Mouse (Mus musculus) hindbrain, embryonic 13.5 days (tissue): Measurements from ENCODE around the gene Zfp536. TPM values are rescaled to one million over a fixed set of nuclear protein-coding genes. Genes with fewer than 3 reads are reported as not detected.

Experiments used
- ATAC-seq: fragments of 200-750 bp; cut with Nextera tagmentation; 2 replicates; pipeline ENCODE4 v1.8.0; 2017; ENCODE audit warnings: moderate TSS enrichment; ENCODE audit not compliant: low FRiP score
- H3K27ac ChIP-seq: fragments of 300-500 bp; sonication (generic); 2 replicates; pipeline ENCODE4 v1.5.1; 2015; ENCODE audit warnings: inconsistent platforms, mild to moderate bottlenecking, moderate library complexity
- H3K27me3 ChIP-seq: fragments of 300-500 bp; sonication (generic); 2 replicates; pipeline ENCODE4 v1.6.1; 2015; ENCODE audit warnings: mild to moderate bottlenecking, inconsistent platforms
- H3K36me3 ChIP-seq: fragments of 300-500 bp; sonication (generic); 2 replicates; pipeline ENCODE4 v1.6.1; 2015; ENCODE audit warnings: mild to moderate bottlenecking, inconsistent platforms
- H3K4me1 ChIP-seq: fragments of 300-500 bp; sonication (generic); replicated peaks from 2 replicates; pipeline ENCODE4 v1.6.1; 2015; ENCODE audit warnings: inconsistent platforms
- H3K4me2 ChIP-seq: fragments of 300-500 bp; sonication (generic); 2 replicates; pipeline ENCODE4 v1.6.1; 2015; ENCODE audit warnings: inconsistent platforms, mild to moderate bottlenecking, moderate library complexity
- H3K4me3 ChIP-seq: fragments of 300-500 bp; sonication (generic); 2 replicates; pipeline ENCODE4 v1.5.1; 2015; ENCODE audit warnings: mild to moderate bottlenecking, inconsistent platforms
- H3K9ac ChIP-seq: fragments of 300-500 bp; sonication (generic); 2 replicates; pipeline ENCODE4 v1.6.1; 2015; ENCODE audit warnings: mild to moderate bottlenecking, inconsistent platforms
- H3K9me3 ChIP-seq: fragments of 300-500 bp; sonication (generic); 2 replicates; pipeline ENCODE4 v1.6.1; 2016; ENCODE audit warnings: inconsistent platforms
- WGBS: fragments of 180-500 bp; shearing (Covaris S2); methylation state at CpG from one replicate; pipeline ENCODE4 v1.1.7; 2015; 5-methylcytosine and 5-hydroxymethylcytosine counted together
- polyA plus RNA-seq: library from polyadenylated mRNA; unstranded; fragments of >200 nt; fragmentation: Nextera tagmentation; extraction: Ambion mirVana; gene quantifications from 2 replicates; pipeline ENCODE4 v1.2.1, GENCODE M21; 2015

The Zfp536 gene
- polyA plus RNA-seq, 1 experiment from 2014 or later, result 51.4 TPM

GRCm38 (mm10) chr7:37773906-37774305, 465 bp upstream of the Zfp536 start:
- Histone ChIP-seq H3K4me3 (peak overlapping the region; percentile 65), H3K4me2 (peak overlapping the region; percentile 92), H3K27me3 (peaks cover 17% of the 10 kb centered on the region; the same call in 1 of the 2 replicates), H3K27ac (peak overlapping the region; percentile 94; the same call in 1 of the 2 replicates), H3K4me1 (peaks cover 21% of the 10 kb centered on the region), H3K9me3 (no peaks in the 10 kb centered on the region), H3K36me3 (no peaks in the 10 kb centered on the region), H3K9ac (no peak overlapping the region)
- 9% methylated on average over 5 of the region's 5 CpGs for WGBS
- no peak for ATAC-seq

- ATAC-seq, result peak; percentile 9; the same call in 1 of the 2 replicates
- H3K36me3 ChIP-seq, result no peaks in the 10 kb centered on the region
- H3K27ac ChIP-seq, result peak overlapping the region; percentile 94
- H3K4me1 ChIP-seq, result peaks cover 33% of the 10 kb centered on the region
- peak overlapping the region; percentile 84 for H3K9ac ChIP-seq
- peaks cover 17% of the 10 kb centered on the region; the same call in 1 of the 2 replicates for H3K27me3 ChIP-seq
- H3K4me3 ChIP-seq, result peak overlapping the region; percentile 65
- H3K9me3 ChIP-seq, result no peaks in the 10 kb centered on the region
- H3K4me2 ChIP-seq, result peak overlapping the region; percentile 92
- under 1% methylated on average over 45 of the region's 46 CpGs for WGBS
Measured at GRCm38 (mm10) chr7:37772376-37773311, 797 bp downstream of the Zfp536 start.

GRCm38 (mm10) chr7:37771491-37772375, 1.7 kb downstream of the Zfp536 start:
- Histone ChIP-seq H3K4me2 (peak overlapping the region; percentile 92), H3K4me1 (peaks cover 40% of the 10 kb centered on the region), H3K36me3 (no peaks in the 10 kb centered on the region), H3K27ac (peak overlapping the region; percentile 94), H3K27me3 (peaks cover 10% of the 10 kb centered on the region; the same call in 1 of the 2 replicates), H3K9me3 (no peaks in the 10 kb centered on the region), H3K4me3 (peak overlapping the region; percentile 65), H3K9ac (peak overlapping the region; percentile 84)
- WGBS, result under 1% methylated on average over 72 of the region's 75 CpGs
- ATAC-seq, result peak; percentile 27

- 0% methylated on average over 57 of the region's 57 CpGs for WGBS
- ATAC-seq, result peak; percentile 76
- peaks cover 7% of the 10 kb centered on the region; the same call in 1 of the 2 replicates for H3K27me3 ChIP-seq
- peak overlapping the region; percentile 84 for H3K9ac ChIP-seq
- H3K4me1 ChIP-seq, result peaks cover 52% of the 10 kb centered on the region
- peak overlapping the region; percentile 65 for H3K4me3 ChIP-seq
- peak overlapping the region; percentile 91 for H3K27ac ChIP-seq
- peak overlapping the region; percentile 92 for H3K4me2 ChIP-seq
- no peaks in the 10 kb centered on the region for H3K36me3 ChIP-seq
- H3K9me3 ChIP-seq, result no peaks in the 10 kb centered on the region
Measured at GRCm38 (mm10) chr7:37770400-37771050, 2.9 kb downstream of the Zfp536 start.

- Histone ChIP-seq H3K9me3 (no peaks in the 10 kb centered on the region), H3K4me2 (peak overlapping the region; percentile 92), H3K27me3 (0 out of 2 replicates have a peak, but pooled peaks cover 2% of the 10 kb centered on the region), H3K27ac (peak overlapping the region; percentile 91), H3K4me3 (peak overlapping the region; percentile 65), H3K36me3 (no peaks in the 10 kb centered on the region), H3K4me1 (peaks cover 57% of the 10 kb centered on the region), H3K9ac (peak overlapping the region; percentile 84)
- under 1% methylated on average over 53 of the region's 53 CpGs for WGBS
- peak; percentile 58 for ATAC-seq
Measured at GRCm38 (mm10) chr7:37769526-37770399, 3.7 kb downstream of the Zfp536 start.

- Histone ChIP-seq H3K9me3 (no peaks in the 10 kb centered on the region), H3K4me2 (peak overlapping the region; percentile 92), H3K4me3 (peak overlapping the region; percentile 65), H3K4me1 (peaks cover 55% of the 10 kb centered on the region), H3K27ac (peak overlapping the region; percentile 91), H3K9ac (peak overlapping the region; percentile 84), H3K36me3 (no peaks in the 10 kb centered on the region), H3K27me3 (no peaks in the 10 kb centered on the region)
- no peak for ATAC-seq
- 0% methylated on average over 28 of the region's 28 CpGs for WGBS
Measured at GRCm38 (mm10) chr7:37769004-37769403, 4.4 kb downstream of the Zfp536 start.

GRCm38 (mm10) chr7:37768310-37768940, 5.0 kb downstream of the Zfp536 start:
- Histone ChIP-seq H3K4me3 (peak overlapping the region; percentile 65), H3K9ac (peak overlapping the region; percentile 84), H3K27ac (peak overlapping the region; percentile 91), H3K4me2 (peak overlapping the region; percentile 92), H3K36me3 (no peaks in the 10 kb centered on the region), H3K27me3 (no peaks in the 10 kb centered on the region), H3K9me3 (no peaks in the 10 kb centered on the region), H3K4me1 (peaks cover 54% of the 10 kb centered on the region)
- WGBS, result 5% methylated on average over 10 of the region's 10 CpGs
- ATAC-seq, result no peak

GRCm38 (mm10) chr7:37758886-37759285, 14.6 kb downstream of the Zfp536 start:
- WGBS, result 91% methylated on average over 5 of the region's 5 CpGs
- Histone ChIP-seq H3K4me1 (peaks cover 16% of the 10 kb centered on the region; the same call in 1 of the 2 replicates), H3K27me3 (no peaks in the 10 kb centered on the region), H3K27ac (no peak overlapping the region), H3K9me3 (no peaks in the 10 kb centered on the region), H3K36me3 (no peaks in the 10 kb centered on the region), H3K4me3 (no peak overlapping the region), H3K4me2 (no peak overlapping the region), H3K9ac (no peak overlapping the region)
- no peak for ATAC-seq

GRCm38 (mm10) chr7:37753024-37753423, 20.4 kb downstream of the Zfp536 start:
- no peak overlapping the region for H3K9ac ChIP-seq
- no peak for ATAC-seq
- H3K4me2 ChIP-seq, result no peak overlapping the region
- H3K4me3 ChIP-seq, result no peak overlapping the region
- H3K36me3 ChIP-seq, result 0 out of 2 replicates have a peak, but pooled peaks cover 3% of the 10 kb centered on the region
- H3K27me3 ChIP-seq, result no peaks in the 10 kb centered on the region
- H3K27ac ChIP-seq, result no peak overlapping the region
- H3K4me1 ChIP-seq, result peaks cover 3% of the 10 kb centered on the region; the same call in 1 of the 2 replicates
- H3K9me3 ChIP-seq, result no peaks in the 10 kb centered on the region
- 46% methylated on average over 1 of the region's 1 CpGs for WGBS

- WGBS, result 16% methylated on average over 12 of the region's 13 CpGs
- H3K4me1 ChIP-seq, result peaks cover 48% of the 10 kb centered on the region
- no peak for ATAC-seq
- 0 out of 2 replicates have a peak overlapping the region, but pooled peaks have one; percentile 24 for H3K9ac ChIP-seq
- peak overlapping the region; percentile 6; the same call in 1 of the 2 replicates for H3K4me2 ChIP-seq
- no peaks in the 10 kb centered on the region for H3K27me3 ChIP-seq
- H3K9me3 ChIP-seq, result no peaks in the 10 kb centered on the region
- 0 out of 2 replicates have a peak, but pooled peaks cover 3% of the 10 kb centered on the region for H3K36me3 ChIP-seq
- H3K27ac ChIP-seq, result peak overlapping the region; percentile 58; the same call in 1 of the 2 replicates
- H3K4me3 ChIP-seq, result no peak overlapping the region
Measured at GRCm38 (mm10) chr7:37746133-37746761, 27.2 kb downstream of the Zfp536 start.
